Mouse (Mus musculus) ES-CJ7 (cell line): ENCODE data around the gene Mecom.

Source experiments
- DNase-seq: peaks from one replicate; pipeline ENCODE4 v3.0.0; 2011; ENCODE audit warnings: low read depth, low spot score

Mecom gene

GRCm38 (mm10) chr3:30150071-30150470, 397.7 kb downstream of the Mecom start:
- DNase-seq = no peak

- no peak for DNase-seq
Measured at GRCm38 (mm10) chr3:30148378-30149079, 399.3 kb downstream of the Mecom start.

GRCm38 (mm10) chr3:30145051-30145450, 402.8 kb downstream of the Mecom start:
- no peak for DNase-seq

- DNase-seq = no peak
Measured at GRCm38 (mm10) chr3:30143961-30144411, 403.8 kb downstream of the Mecom start.

GRCm38 (mm10) chr3:30143440-30143839, 404.4 kb downstream of the Mecom start:
- DNase-seq = no peak

- DNase-seq = no peak
Measured at GRCm38 (mm10) chr3:30140349-30140748, 407.5 kb downstream of the Mecom start.

- DNase-seq = no peak
Measured at GRCm38 (mm10) chr3:30139678-30140077, 408.1 kb downstream of the Mecom start.

- no peak for DNase-seq
Measured at GRCm38 (mm10) chr3:30138588-30138987, 409.2 kb downstream of the Mecom start.

GRCm38 (mm10) chr3:30135857-30136256, 412.0 kb downstream of the Mecom start:
- DNase-seq = no peak

GRCm38 (mm10) chr3:30135119-30135518, 412.7 kb downstream of the Mecom start:
- no peak for DNase-seq

- no peak for DNase-seq
Measured at GRCm38 (mm10) chr3:30132981-30133380, 414.8 kb downstream of the Mecom start.

- DNase-seq = no peak
Measured at GRCm38 (mm10) chr3:30132370-30132769, 415.4 kb downstream of the Mecom start.

GRCm38 (mm10) chr3:30130495-30130894, 417.3 kb downstream of the Mecom start:
- no peak for DNase-seq

- DNase-seq = no peak
Measured at GRCm38 (mm10) chr3:30122618-30123017, 425.2 kb downstream of the Mecom start.

GRCm38 (mm10) chr3:30120790-30121512, 426.9 kb downstream of the Mecom start:
- no peak for DNase-seq

- no peak for DNase-seq
Measured at GRCm38 (mm10) chr3:30118594-30119297, 429.1 kb downstream of the Mecom start.

GRCm38 (mm10) chr3:30113249-30113770, 434.5 kb downstream of the Mecom start:
- DNase-seq = no peak

- DNase-seq = no peak
Measured at GRCm38 (mm10) chr3:30107945-30108670, 439.7 kb downstream of the Mecom start.

- no peak for DNase-seq
Measured at GRCm38 (mm10) chr3:30106481-30106880, 441.3 kb downstream of the Mecom start.

GRCm38 (mm10) chr3:30105859-30106258, 441.9 kb downstream of the Mecom start:
- DNase-seq = no peak

GRCm38 (mm10) chr3:30105194-30105823, 442.5 kb downstream of the Mecom start:
- DNase-seq = no peak
